Mouse (Mus musculus) heart, postnatal 4 days (tissue): Measurements from ENCODE around the gene Svs1. TPM values are rescaled to one million over a fixed set of nuclear protein-coding genes. Genes with fewer than 3 reads are reported as not detected.

Experiments
- DNase-seq: peaks from one replicate; pipeline ENCODE4 v3.0.0; 2021
- total RNA-seq, 2 experiments: library from RNA; stranded (reverse); gene quantifications; 2 replicates each; pipeline ENCODE4 v1.2.3; 2021

The Svs1 gene
- total RNA-seq, 2 experiments from 2014 or later, result not detected

DNA sequence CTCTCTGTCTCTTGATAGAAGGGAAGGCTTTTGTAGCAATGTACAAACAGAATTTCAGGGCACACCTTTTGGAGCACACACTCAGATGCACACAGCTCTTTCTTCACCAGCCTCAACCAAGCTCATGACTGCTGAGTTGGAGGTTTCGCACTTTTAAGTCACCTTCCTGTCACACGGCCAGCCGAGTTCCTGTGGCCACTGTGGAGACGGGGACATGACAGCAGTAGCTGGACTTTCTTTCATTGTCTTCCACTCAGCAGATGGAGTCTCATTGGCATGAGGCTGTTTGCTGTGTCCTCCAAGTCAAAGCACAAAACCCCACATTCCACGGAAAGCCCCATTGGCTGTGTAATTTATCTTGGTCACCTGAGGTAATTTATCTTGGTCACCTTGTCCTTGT lies 24.5 kb downstream of the Svs1 start:
- DNase-seq, result no peak

DNA sequence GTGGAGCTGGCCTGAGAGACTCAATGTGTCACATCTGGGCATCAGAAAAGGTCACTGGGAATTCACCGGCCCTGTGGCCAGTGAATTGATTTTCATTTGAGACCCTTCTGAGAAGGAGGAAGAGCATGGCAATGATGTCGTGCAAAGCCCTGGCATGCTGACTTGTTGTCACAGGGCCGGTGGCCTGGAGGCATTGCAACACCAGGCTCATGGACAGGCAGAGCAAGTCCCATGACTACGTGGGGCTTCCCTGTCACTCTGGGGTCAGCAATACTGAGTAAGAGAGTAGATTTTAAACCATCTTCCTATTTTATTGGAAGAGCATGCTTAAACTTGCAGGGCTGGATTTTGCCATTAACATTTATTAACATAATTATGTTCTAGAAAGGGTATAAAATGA lies 26.4 kb downstream of the Svs1 start:
- no peak for DNase-seq

DNA sequence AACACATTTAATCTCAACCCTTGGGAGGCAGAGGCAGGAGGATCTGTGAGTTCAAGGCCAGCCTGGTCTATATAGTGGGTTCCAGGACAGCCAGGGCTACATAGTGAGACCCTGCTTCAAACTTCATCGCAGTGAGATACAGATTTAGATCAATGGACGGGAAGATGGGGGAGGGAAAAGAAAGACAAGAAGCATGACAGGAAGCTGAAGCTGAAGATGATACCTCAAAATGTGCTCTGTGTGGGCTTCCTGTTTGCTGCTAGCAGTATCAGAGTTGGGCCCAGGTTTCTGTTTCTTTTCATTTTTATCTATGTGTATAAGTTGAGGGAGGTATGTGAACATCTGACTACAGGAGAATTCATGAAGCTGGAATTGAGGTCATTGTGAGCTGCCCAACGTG lies 26.8 kb downstream of the Svs1 start:
- no peak for DNase-seq

DNA sequence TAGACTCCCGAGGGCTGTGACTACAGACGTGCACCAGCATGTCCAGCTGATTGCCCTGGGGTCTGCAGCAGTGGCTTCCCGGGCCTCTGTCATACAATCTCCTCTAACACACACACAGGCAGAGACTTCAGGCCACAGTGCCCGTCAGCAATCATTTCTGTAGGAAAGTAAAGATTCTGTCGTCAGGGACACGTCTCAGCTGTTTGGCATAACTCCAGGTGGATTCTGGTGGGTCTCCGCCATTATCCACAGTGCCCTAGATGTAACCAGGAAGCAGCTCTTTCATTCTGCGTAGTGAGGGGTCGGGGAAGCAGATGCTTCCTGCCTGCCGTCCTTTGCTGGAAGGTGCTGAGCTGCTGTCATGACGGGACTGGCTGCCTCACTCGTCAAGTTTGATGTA lies 30.5 kb downstream of the Svs1 start:
- no peak for DNase-seq

DNA sequence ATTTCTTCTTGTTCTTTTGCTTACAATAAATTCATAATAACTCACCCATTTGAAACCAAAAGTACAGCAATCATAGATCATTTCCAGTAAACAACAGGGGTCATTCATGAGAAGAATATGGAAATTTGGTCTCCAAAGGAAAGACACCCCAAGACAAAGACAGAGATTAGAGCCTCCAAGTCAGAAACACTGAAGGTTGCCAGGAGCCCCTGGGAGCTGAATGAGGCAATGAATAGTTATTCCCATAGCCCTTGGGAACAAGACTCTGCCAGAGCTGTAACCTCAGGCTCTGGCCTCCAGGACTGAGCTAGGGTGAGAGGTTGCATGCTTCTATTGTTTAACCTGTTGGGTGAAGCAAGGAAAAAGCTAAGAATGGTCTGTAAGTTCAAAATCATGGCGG lies 32.7 kb downstream of the Svs1 start:
- DNase-seq, result no peak

DNA sequence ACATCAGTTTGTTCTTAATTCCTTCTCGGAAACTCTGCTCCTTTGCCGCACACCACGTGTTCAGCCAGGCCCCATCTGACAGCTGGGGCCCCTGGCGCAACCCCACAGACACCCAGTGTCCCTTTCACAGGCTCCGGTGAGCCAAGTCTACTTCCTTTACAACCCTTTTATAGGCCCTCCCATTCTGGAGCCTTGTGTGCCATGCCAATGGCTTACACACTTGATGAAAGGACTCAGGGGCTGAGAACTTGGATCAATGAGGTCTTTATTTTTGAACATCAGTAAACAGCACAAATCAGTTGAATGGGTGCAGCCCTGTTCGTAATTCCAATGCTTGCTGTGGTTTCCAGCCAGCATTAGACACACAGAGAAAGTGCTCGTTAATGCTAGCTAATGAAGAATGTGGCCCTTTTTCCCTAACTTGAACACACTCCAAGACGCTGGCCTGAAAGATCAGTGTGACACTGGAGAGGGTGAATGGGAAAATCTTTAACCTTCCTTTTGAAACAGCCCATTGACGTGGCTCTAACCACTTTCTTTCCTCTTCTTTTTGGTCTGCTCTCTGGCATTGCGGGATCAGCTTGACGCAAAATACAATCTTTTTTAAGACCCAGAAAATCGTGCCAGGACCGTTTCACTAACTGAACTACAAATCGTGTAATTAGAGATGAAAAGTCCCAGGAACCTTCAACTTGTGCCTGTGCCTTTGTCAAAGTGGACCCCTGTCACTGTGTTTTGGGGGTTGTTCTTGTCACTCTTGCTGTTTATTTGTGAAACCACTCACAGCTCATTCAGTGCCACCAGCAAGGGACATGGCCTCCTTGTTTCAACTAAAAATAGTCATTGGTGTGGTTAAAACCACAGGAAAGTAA lies 34.7 kb downstream of the Svs1 start:
- DNase-seq, result no peak

DNA sequence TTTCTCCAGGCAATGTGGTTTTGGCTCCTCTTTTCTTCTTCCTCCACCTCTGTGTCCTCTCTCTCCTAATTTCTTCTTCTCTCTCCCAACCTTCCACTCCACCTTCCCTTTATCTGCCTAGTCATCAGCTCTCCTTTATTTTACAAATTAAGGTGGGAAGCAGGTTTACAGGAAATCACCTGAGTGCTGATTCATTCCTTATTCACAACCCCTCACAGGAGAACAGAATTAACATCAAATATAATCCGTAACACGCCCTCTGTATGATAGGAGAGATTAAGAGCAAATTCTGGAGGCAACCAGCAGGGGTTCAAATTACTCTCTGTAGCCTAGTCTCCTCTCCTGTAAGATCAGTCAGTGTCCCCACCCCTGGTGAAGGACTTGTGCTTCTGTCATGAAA lies 35.7 kb downstream of the Svs1 start:
- no peak for DNase-seq

DNA sequence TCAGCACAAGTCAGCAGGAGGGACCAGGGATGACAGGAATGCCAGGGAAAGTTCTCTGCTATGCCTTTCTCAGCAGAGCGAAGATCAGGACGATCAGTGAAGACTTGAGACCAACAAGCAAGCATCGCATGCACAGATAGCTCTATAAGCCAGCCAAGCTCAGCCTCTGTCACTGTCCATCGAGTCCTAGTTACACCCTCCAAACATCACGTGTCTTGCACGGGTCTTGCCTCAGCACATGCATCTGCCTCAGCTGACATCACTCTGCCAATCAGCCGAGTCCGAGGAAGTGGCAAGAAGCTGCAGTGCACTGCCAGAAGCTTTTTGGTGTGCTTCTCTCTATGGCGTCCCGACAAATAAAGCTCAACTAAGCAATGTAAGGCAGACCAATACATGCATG lies 36.7 kb downstream of the Svs1 start:
- no peak for DNase-seq

DNA sequence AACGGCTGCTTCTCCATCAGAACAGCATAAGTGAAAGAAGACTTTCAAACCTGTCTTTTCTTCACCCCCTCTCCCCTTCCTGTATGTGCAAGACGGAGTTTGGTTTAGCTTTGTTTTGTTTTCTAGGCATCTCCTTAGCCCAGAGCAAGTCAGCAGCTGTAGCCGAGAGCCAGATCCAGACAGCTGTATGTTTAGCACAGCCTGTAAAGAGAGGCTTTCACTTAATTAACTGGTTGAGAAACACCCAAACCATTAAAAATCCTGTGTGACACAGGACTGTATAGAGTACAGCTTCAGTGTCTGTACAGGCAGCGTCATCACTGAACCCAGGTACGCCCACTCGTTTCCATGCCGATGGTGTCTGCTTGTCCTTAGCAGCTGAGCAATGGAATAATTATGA lies 38.6 kb downstream of the Svs1 start:
- DNase-seq, result no peak

DNA sequence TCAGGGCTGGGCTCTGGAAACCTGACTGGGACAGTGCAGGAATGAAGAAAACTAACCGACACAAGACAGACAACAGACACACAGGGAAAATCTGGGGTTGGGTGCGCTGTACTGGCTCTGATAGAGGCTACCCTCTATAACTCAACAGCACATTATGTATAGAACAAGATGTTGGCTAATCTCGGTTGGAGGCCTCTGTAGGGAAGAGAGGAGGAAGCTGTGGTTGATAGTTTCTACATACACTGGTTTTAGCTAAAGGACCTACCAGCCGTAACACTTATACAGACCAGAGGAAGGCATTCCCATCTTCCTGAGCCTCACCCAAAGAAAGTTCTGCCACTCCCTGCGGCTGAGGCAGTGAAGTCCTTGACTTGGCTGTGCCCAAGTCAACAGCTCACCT lies 39.8 kb downstream of the Svs1 start:
- DNase-seq, result no peak

DNA sequence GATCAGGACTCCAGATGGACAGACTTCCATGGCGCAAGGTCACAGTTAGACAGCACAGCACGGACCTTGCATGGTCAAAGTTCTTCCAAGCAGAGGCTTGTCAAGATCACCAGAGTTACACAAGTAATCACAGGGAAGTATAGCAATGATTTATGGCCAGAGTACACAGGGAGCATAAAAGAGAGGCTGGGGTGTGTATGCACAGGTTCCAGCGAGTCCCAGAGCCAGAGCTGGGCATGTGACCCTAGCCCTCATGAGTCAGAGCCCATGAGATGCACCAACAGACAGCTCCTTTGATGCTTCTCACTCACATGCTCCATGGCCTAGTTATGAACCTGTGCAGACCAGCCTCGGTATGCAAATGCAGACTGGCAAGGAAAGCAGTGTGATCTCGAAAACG lies 41.4 kb downstream of the Svs1 start:
- no peak for DNase-seq

DNA sequence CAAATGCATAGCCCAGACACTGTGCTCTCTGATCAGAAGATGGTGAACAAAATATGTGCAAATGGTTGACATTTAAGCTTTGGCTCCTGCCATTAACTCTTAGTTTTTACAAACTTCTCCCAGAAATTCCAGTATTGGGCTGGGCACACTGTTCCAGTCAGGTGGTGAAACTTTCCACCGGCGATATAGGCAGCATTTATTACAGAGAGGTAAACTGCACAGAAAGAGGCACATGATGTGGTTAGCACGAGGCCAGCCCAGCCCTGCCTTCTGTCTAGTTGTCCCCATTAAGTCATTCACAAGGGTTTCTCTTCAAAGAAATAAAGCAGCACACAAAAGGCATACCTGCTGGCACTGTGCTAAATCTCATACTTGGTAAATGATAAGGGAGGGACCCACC lies 42.0 kb downstream of the Svs1 start:
- no peak for DNase-seq

DNA sequence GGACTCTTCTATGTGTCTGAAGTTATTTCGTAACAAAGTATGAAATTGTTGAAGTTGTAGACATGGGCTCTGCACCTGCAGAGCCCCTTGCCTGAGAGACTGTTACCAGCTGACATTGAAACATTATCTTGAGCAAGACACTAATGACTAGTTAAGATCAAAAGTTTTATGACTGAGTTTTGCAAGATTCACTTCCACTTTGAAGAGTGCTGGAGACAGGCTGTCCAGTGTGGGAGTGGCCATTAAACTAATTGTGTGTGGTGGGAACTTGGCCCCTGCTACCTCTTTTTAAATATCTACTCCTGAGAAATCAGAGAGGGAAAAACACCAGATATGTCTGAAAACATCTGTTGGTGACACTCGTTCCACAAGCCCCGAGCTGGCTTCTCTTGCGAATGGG lies 44.6 kb downstream of the Svs1 start:
- DNase-seq, result no peak

DNA sequence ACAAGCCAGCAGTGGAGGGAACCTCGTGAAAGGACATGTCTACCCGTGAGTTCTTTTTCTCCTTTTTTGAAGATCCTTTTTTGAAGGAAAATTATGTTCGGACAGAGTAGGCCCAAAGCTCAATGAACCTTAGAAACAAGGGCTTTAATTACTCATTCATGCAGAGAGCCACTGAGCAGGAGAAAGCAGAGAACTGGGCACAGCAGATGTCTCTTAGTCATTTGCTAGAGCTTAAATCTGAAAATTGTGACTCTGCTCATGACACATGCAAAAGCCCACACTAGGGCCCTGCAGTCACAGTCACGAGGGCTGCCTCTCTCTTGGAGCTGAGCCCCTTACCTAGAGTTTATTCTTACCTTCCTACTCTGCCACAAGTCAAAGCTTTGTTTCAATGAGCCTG lies 46.1 kb downstream of the Svs1 start:
- DNase-seq, result no peak

DNA sequence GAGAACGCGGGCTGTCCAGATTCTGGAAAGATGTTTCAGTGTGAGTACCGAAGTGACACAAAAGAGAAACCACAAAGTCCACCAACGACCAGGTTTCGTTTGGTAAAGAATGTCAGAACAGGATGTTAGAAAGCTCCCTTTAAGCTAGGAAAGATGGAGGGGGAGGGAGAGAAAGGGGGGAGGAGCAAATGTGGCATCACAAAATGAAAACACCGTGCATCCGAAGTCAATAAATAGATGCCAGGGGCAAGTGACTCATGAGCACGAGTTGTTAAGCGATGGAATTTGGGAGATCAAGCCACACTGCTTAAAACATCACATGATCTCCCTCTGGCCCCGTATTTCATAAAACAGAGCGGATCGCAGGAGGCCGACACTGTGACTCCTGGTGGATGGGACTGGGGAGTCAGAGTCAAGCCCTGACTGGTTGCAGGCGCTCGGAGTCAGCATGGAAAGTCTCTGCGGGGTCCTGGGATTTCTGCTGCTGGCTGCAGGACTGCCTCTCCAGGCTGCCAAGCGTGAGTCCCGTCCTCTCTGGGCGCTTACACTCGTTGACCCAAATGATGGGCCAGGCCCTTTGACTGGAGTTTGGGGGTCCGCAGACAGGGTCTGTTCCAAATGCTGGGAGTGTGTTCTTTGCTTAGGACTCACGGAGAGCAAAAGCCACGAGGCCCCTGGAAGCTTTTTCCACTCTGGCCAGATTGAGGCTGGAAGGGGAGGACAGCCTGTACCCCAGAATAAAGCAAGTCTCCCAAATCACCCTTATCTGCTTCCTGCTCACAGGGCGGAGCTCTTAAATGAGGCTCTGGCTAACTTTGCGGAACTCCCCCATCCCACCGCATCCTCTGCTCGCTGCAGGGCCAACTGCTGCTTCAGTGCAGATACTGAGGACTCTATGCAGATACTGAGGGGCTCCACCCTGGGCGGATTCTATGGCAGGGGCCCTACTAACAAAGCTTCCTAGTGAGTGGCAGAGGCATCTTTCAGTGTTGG lies 49.9 kb downstream of the Svs1 start, which contains the start of gene Gpnmb:
Gene Gpnmb, plus strand, starts transcription at position 272 of the 993 bp plus-strand sequence.
- peak; percentile 21 for DNase-seq

DNA sequence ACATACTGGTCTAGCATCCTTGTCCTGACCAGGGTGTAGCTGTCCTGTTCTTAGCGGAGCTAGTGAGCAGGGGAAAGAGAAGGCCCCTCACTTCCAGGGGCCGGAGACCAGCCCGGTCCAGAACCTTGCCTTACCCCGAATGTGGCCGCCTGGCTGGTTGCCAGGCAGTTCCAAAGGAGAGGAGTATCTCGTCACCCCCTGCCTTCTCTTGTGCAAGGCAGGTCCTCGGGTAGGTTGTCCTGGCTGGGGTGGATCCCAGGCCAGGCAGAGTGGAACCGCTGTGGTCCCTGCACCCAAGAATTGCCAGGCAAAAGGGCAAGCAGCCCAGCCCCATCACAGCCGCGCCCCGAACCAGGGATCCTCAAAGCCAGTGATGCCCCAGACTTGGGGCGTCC lies 50.6 kb downstream of the Svs1 start:
- DNase-seq, result no peak

DNA sequence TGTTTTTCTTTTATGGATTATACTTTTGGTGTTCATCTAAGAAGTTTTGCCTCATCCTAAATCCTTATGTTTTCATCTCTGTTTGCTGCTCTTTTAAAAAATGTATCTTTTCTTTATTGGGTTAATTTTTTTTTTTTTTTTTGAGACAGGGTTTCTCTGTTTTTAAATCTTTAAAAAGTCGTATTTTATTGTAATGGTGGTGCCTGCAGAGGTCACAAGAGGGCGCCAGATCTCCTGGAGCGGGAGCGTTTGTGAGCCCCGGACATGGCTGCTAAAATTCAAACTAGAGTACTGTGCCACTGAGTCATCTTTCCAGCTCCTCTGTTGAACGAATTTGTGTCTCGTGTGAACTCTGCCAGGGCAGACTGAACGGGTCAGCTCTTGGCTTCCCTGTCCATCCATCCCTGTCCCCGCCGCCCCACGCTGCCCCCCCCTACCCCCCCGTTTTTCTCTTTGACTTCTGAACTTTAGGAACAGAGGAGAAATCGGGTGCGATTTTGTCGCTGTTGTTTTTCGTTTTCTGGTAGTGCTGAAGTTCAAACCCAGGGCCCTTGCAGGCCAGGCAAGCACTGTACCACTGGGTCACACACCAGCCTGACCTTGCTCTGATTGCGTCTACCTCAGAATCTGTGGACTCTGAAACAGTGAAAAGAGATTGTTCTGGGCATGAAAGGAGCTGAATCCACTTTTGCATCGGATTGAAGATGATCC lies 53.0 kb downstream of the Svs1 start:
- DNase-seq, result peak; percentile 80

Other genes starting within 250 kb of the Svs1 start
- gene Gimap1, start 247.8 kb upstream of the Svs1 start, total RNA-seq, result 10 to 100 TPM; 12.9 to 19.4 TPM
- gene Gimap5, start 240.7 kb upstream of the Svs1 start, total RNA-seq, result 10 to 100 TPM; 11.6 to 11.8 TPM
- under 1 TPM; 0.38 to 0.54 TPM for gene Gimap3, start 216.0 kb upstream of the Svs1 start, total RNA-seq
- gene Tmem176a, start 145.9 kb upstream of the Svs1 start, total RNA-seq, result 10 to 100 TPM; 33.6 to 34.8 TPM
- 10 to 100 TPM; 90.2 to 95.6 TPM for gene Tmem176b, start 145.4 kb upstream of the Svs1 start, total RNA-seq
- gene Aoc1, start 114.0 kb upstream of the Svs1 start, total RNA-seq, result not detected
- gene 1600015I10Rik, start 57.0 kb upstream of the Svs1 start, total RNA-seq, result not detected
- not detected for gene Doxl2, start 11.9 kb upstream of the Svs1 start, total RNA-seq
- gene Gpnmb, start 49.7 kb downstream of the Svs1 start, total RNA-seq, result under 1 TPM; 0.55 to 0.63 TPM
- gene Malsu1, start 86.9 kb downstream of the Svs1 start, total RNA-seq, result 10 to 100 TPM; 33.4 to 43.2 TPM
- gene Igf2bp3, start 228.1 kb downstream of the Svs1 start, total RNA-seq, result 10 to 100 TPM; 17.2 to 18.5 TPM